Mouse (Mus musculus) ES-Bruce4 (cell line): Measurements from ENCODE around the gene Tnnt1. TPM values are rescaled to one million over a fixed set of nuclear protein-coding genes. Genes with fewer than 3 reads are reported as not detected.
A peak's percentile ranks its signal among the peaks of the same experiment; 100 is the strongest.

Experiments
- H3K27ac ChIP-seq: 2 replicates; pipeline ENCODE4 v1.5.1; 2012; ENCODE audit warnings: low read length, inconsistent platforms; ENCODE audit not compliant: insufficient read depth
- H3K27me3 ChIP-seq: 2 replicates; pipeline ENCODE4 v1.6.1; 2012; ENCODE audit warnings: mild to moderate bottlenecking, low read length, inconsistent platforms; ENCODE audit not compliant: control insufficient read depth, poor library complexity, insufficient read depth, severe bottlenecking
- H3K36me3 ChIP-seq: 2 replicates; pipeline ENCODE4 v1.6.1; 2012; ENCODE audit warnings: inconsistent platforms, mild to moderate bottlenecking, low read length, moderate library complexity; ENCODE audit not compliant: control insufficient read depth, poor library complexity, insufficient read depth, severe bottlenecking
- H3K4me1 ChIP-seq: one replicate; pipeline ENCODE4 v1.8.1; 2011; ENCODE audit warnings: low read length; ENCODE audit not compliant: control insufficient read depth, insufficient read depth
- H3K4me3 ChIP-seq: 2 replicates; pipeline ENCODE4 v1.5.1; 2011; ENCODE audit warnings: low read depth, mild to moderate bottlenecking, low read length
- H3K9ac ChIP-seq: 2 replicates; pipeline ENCODE4 v1.6.1; 2012; ENCODE audit warnings: low read depth, mild to moderate bottlenecking, inconsistent platforms; ENCODE audit not compliant: poor library complexity, severe bottlenecking
- H3K9me3 ChIP-seq: replicated peaks from 2 replicates; pipeline ENCODE4 v1.6.1; 2012; ENCODE audit warnings: mild to moderate bottlenecking, low read length, inconsistent platforms; ENCODE audit not compliant: control insufficient read depth, poor library complexity, insufficient read depth, severe bottlenecking
- CTCF ChIP-seq: IDR thresholded peaks from one replicate; pipeline ENCODE4 v1.8.1; 2011; ENCODE audit warnings: low read depth, low read length
- EP300 ChIP-seq: IDR thresholded peaks from 2 replicates; pipeline ENCODE4 v1.6.1; 2011; ENCODE audit warnings: low read depth, low read length; ENCODE audit not compliant: insufficient read depth
- POLR2A ChIP-seq: IDR thresholded peaks from one replicate; pipeline ENCODE4 v1.8.1; 2011; ENCODE audit warnings: low read length; ENCODE audit not compliant: insufficient read depth
- polyA plus RNA-seq: library from polyadenylated mRNA; stranded (reverse); fragments of >200 nt; gene quantifications from 2 replicates; pipeline ENCODE4 v1.2.4, GENCODE M21; 2011; ENCODE audit warnings: low read depth; ENCODE audit not compliant: missing spikeins, insufficient read depth, insufficient read length

Gene Tnnt1
- polyA plus RNA-seq = 20.2 and 20.7 TPM in 2 replicates

GRCm38 (mm10) chr7:4516332-4517050, at the start of gene Tnnt1:
TSS of gene Tnnt1 (minus strand) at chr7:4516382.
- Histone ChIP-seq H3K4me1 (peaks cover 2% of the 10 kb centered on the region), H3K36me3 (no peaks in the 10 kb centered on the region), H3K4me3 (no peak within 1 kb of the TSS), H3K27me3 (no peaks in the 10 kb centered on the region), H3K9ac (no peak within 1 kb of the TSS), H3K9me3 (no peaks in the 10 kb centered on the region), H3K27ac (no peak within 1 kb of the TSS)
- TF ChIP-seq POLR2A (no peak), EP300 (peak; percentile 61)

- Histone ChIP-seq H3K9ac (no peak overlapping the region), H3K36me3 (no peaks in the 10 kb centered on the region), H3K27me3 (no peaks in the 10 kb centered on the region), H3K4me3 (no peak overlapping the region), H3K4me1 (no peaks in the 10 kb centered on the region), H3K27ac (no peak overlapping the region), H3K9me3 (no peaks in the 10 kb centered on the region)
- TF ChIP-seq POLR2A (no peak), EP300 (no peak), CTCF (no peak)
These were observed 46.5 kb upstream of the Tnnt1 start for GRCm38 (mm10) chr7:4562660-4563059.

- no peak overlapping the region for H3K9ac ChIP-seq
These were observed 41.0 kb upstream of the Tnnt1 start for GRCm38 (mm10) chr7:4557167-4557560.

GRCm38 (mm10) chr7:4556256-4557166, 40.3 kb upstream of the Tnnt1 start:
- Histone ChIP-seq H3K4me1 (no peaks in the 10 kb centered on the region), H3K4me3 (no peak overlapping the region), H3K36me3 (no peaks in the 10 kb centered on the region), H3K27ac (no peak overlapping the region), H3K9me3 (no peaks in the 10 kb centered on the region), H3K9ac (no peak overlapping the region), H3K27me3 (no peaks in the 10 kb centered on the region)
- peak; percentile 91 for TF ChIP-seq CTCF
- TF ChIP-seq POLR2A = no peak
- TF ChIP-seq EP300 = no peak

More at GRCm38 (mm10) chr7:4557167-4557560, 41.0 kb upstream of the Tnnt1 start:
- TF ChIP-seq POLR2A = no peak
- no peak for TF ChIP-seq CTCF
- no peak for TF ChIP-seq EP300
- H3K27ac ChIP-seq = no peak overlapping the region
- H3K4me3 ChIP-seq = no peak overlapping the region
- H3K4me1 ChIP-seq = no peaks in the 10 kb centered on the region
- H3K27me3 ChIP-seq = no peaks in the 10 kb centered on the region
- no peaks in the 10 kb centered on the region for H3K36me3 ChIP-seq
- H3K9me3 ChIP-seq = no peaks in the 10 kb centered on the region

- H3K4me1 ChIP-seq = no peaks in the 10 kb centered on the region
- H3K4me3 ChIP-seq = peak within 1 kb of the TSS; percentile 34
- no peaks in the 10 kb centered on the region for H3K27me3 ChIP-seq
- no peaks in the 10 kb centered on the region for H3K9me3 ChIP-seq
- TF ChIP-seq CTCF (peak; percentile 12), EP300 (no peak), POLR2A (no peak)
- H3K9ac ChIP-seq = no peak within 1 kb of the TSS
- no peak within 1 kb of the TSS for H3K27ac ChIP-seq
- no peaks in the 10 kb centered on the region for H3K36me3 ChIP-seq
These were observed 31.0 kb upstream of the Tnnt1 start, which contains the start of gene Syt5 for GRCm38 (mm10) chr7:4547221-4547641. TSS of gene Syt5 (minus strand) at chr7:4547541.
